16 mouse cellular contexts compared by ENCODE assay signal in the genomic region with DNA sequence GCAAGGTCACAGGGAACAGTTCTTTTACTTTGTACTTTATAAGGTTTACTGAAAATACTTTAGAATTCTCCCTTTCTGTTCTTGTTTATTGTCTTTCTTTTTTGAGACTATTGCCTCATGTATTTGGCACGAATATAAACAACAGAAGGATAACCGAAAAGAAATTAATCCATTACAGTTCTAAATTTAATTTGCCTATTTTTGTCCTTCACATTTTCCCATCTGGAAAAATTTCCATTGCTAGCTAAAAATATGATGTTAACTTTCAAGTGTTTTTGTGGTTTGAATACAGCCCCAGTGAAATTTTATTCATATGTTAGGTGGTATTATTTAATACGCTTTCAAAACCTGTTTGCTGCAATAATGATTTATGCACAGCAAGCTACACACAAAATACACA.
"Had no signal": no experiment of that assay in that cellular context is flagged by ENCODE, and none has a peak within 500 bp of the region (broad histone marks: within the 10 kb centered on the region; RNA-seq: fewer than 3 reads in every experiment).

No protein-coding gene starts in this region.

- H3K4me3 ChIP-seq: midbrain, embryonic 10.5 days; midbrain, embryonic 12.5 days; myocyte; neural tube, embryonic 12.5 days; stomach, embryonic 15.5 days had no signal

- ATAC-seq: midbrain, embryonic 16.5 days had no signal

- H3K27ac ChIP-seq: midbrain, embryonic 10.5 days; midbrain, embryonic 12.5 days; neural tube, embryonic 12.5 days; stomach, embryonic 15.5 days; stomach, postnatal 0 days had no signal

- DNase-seq: lung, adult 18-20 months; lung, embryonic 14.5 days; lung, postnatal 10 days; lung, postnatal 4 days; midbrain, embryonic 14.5 days; right cerebral cortex, postnatal 14 days; thymus, adult 18-20 months; thymus, postnatal 14 days; thymus, postnatal 36 days had no signal
